Comparison of ENCODE assay signal across 10 mouse cellular contexts in the genomic region with DNA sequence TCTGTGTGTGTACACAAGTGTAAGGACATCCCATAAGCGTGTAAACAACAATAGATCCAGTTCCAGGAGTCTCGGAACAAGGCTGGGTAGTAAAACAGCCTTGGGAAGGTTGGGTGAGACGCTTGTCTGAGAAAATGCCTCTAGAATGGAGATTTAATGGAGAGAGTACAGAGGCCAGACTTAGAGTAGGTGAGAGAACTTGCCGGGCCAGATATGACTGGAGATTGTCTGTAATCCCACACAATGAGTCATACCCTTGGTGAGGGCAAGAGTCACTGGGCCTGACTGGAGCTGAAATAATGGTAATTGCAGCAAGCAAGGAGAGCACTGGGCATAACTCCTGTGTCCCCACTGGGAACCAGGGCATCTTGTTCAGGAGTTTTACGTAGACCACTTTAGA. TPM values are rescaled to one million over a fixed set of nuclear protein-coding genes. Genes with fewer than 3 reads are reported as not detected.
DNase-seq lines count a peak whose midpoint lies in the region; ATAC-seq and TF ChIP-seq lines count a peak whose summit lies in the region.
"Had no signal": no experiment of that assay in that cellular context is flagged by ENCODE, and none has a peak within 500 bp of the region (broad histone marks: within the 10 kb centered on the region; RNA-seq: fewer than 3 reads in every experiment).

No protein-coding gene starts in this region.

- peak overlapping the region; percentile 91 for H3K4me3 ChIP-seq in liver, embryonic 12.5 days
- no peak overlapping the region; the same call in 1 of the 2 replicates for H3K4me3 ChIP-seq in stomach, embryonic 14.5 days (ENCODE audit: low read depth, low read length)
- no peak overlapping the region for H3K4me3 ChIP-seq in heart, adult 2 months

- H3K9ac ChIP-seq in liver, embryonic 12.5 days: peak overlapping the region; percentile 94
- H3K9ac ChIP-seq in stomach, embryonic 14.5 days (replicated peaks; ENCODE audit: low read depth, low read length): no peak overlapping the region
- no peak overlapping the region for H3K9ac ChIP-seq in heart, adult 2 months (ENCODE audit: low read depth, low read length)

- 80% methylated on average over 5 of the region's 5 CpGs for WGBS in liver, embryonic 12.5 days (ENCODE audit: insufficient replicate concordance)
- WGBS in stomach, embryonic 14.5 days: 60% methylated on average over 5 of the region's 5 CpGs
- 80% methylated on average over 5 of the region's 5 CpGs for WGBS in heart, adult 2 months

- peak overlapping the region; percentile 94; the same call in 1 of the 2 replicates for H3K27ac ChIP-seq in liver, embryonic 12.5 days
- H3K27ac ChIP-seq in stomach, embryonic 14.5 days (ENCODE audit: low read length): no peak overlapping the region
- no peak overlapping the region for H3K27ac ChIP-seq in heart, adult 2 months

- TF ChIP-seq EP300 in heart, adult 2 months (IDR thresholded peaks at IDR 0.05; ENCODE audit: insufficient read depth, low read depth, low read length): no peak

- intact Hi-C loops in heart, adult 2 months (cut with DNase I): loop anchor here (5.0 kb wide), 3 partner anchors 34 to 81 kb away; partner anchors contain the start of gene Zfyve16

- peaks cover 26% of the 10 kb centered on the region for H3K36me3 ChIP-seq in liver, embryonic 12.5 days
- H3K36me3 ChIP-seq in stomach, embryonic 14.5 days (ENCODE audit: control insufficient read depth, insufficient read depth, low read length): no peaks in the 10 kb centered on the region
- H3K36me3 ChIP-seq in heart, adult 2 months (ENCODE audit: control insufficient read depth, insufficient read depth, low read length): no peaks in the 10 kb centered on the region

- no peaks in the 10 kb centered on the region for H3K9me3 ChIP-seq in liver, embryonic 12.5 days (replicated peaks)
- no peaks in the 10 kb centered on the region for H3K9me3 ChIP-seq in stomach, embryonic 14.5 days (ENCODE audit: control insufficient read depth, low read depth, low read length)

- H3K27me3 ChIP-seq in liver, embryonic 12.5 days (replicated peaks): no peaks in the 10 kb centered on the region
- no peaks in the 10 kb centered on the region for H3K27me3 ChIP-seq in stomach, embryonic 14.5 days (ENCODE audit: control insufficient read depth, insufficient read depth, low read length)
- no peaks in the 10 kb centered on the region for H3K27me3 ChIP-seq in heart, adult 2 months (ENCODE audit: control insufficient read depth, insufficient read depth, low read length)

- no peak for TF ChIP-seq POLR2A in heart, adult 2 months (IDR thresholded peaks at IDR 0.05; ENCODE audit: insufficient read depth, low read depth, low read length)

- no peak for TF ChIP-seq CTCF in heart, adult 2 months (IDR thresholded peaks at IDR 0.05)

- peak; percentile 64 for DNase-seq in heart, adult 11 months
- DNase-seq in heart, adult 8-10 months (ENCODE audit: low spot score): no peak
- peak; percentile 36 for DNase-seq in testis, postnatal 10 days (ENCODE audit: low spot score)
- DNase-seq in testis, postnatal 14 days (ENCODE audit: low spot score): no peak
- no peak for DNase-seq in yolk sac, embryonic 10.5 days (ENCODE audit: low spot score)
- no peak for DNase-seq in heart, adult 2 months
- DNase-seq: heart, adult 18-20 months; thymus, postnatal 25 days had no signal

- peak overlapping the region; percentile 92 for H3K4me2 ChIP-seq in liver, embryonic 12.5 days
- peak overlapping the region; percentile 89 for H3K4me2 ChIP-seq in stomach, embryonic 14.5 days (replicated peaks; ENCODE audit: low read depth, low read length)

- ATAC-seq in liver, embryonic 12.5 days: no peak
- ATAC-seq in stomach, embryonic 14.5 days (ENCODE audit: insufficient number of reproducible peaks, insufficient read depth, low FRiP score, low read depth): no peak

- H3K79me2 ChIP-seq in heart, adult 2 months (replicated peaks; ENCODE audit: control insufficient read depth, insufficient read depth, low read length): no peaks in the 10 kb centered on the region

- H3K4me1 ChIP-seq in liver, embryonic 12.5 days: peaks cover 56% of the 10 kb centered on the region
- H3K4me1 ChIP-seq in stomach, embryonic 14.5 days (ENCODE audit: control insufficient read depth, insufficient read depth, low read length): peaks cover 18% of the 10 kb centered on the region; the same call in 1 of the 2 replicates
- peaks cover 3% of the 10 kb centered on the region for H3K4me1 ChIP-seq in heart, adult 2 months (ENCODE audit: control insufficient read depth, insufficient read depth, low read length)

RNA-seq across cellular contexts. Expression of gene Serinc5, which starts 2.2 kb away (rescaled TPM):
- 10 to 100 TPM; 10.2 to 11.8 (median 11.0) TPM for total RNA-seq in heart, adult 8-10 months (2022)
- 26.7 and 27.6 TPM in 2 replicates for polyA plus RNA-seq in liver, embryonic 12.5 days (2016; fragmentation: Nextera tagmentation; extraction: Ambion mirVana)
- 22.7 and 24.0 TPM in 2 replicates for polyA plus RNA-seq in stomach, embryonic 14.5 days (2014; fragmentation: Nextera tagmentation; extraction: Ambion mirVana)
- 10 to 100 TPM; 12.0 to 12.4 TPM for total RNA-seq in heart, adult 2 months (2021)
- polyA plus RNA-seq in heart, adult 2 months (2012; rRNA removed): 10.3 and 15.3 TPM in 2 replicates

RNA-seq across cellular contexts. Expression of gene Spz1, which starts 37.1 kb away (rescaled TPM):
- total RNA-seq in heart, adult 8-10 months (2022): not detected
- not detected in 2 replicates for polyA plus RNA-seq in liver, embryonic 12.5 days (2016; fragmentation: Nextera tagmentation; extraction: Ambion mirVana)
- not detected in 2 replicates for polyA plus RNA-seq in stomach, embryonic 14.5 days (2014; fragmentation: Nextera tagmentation; extraction: Ambion mirVana)
- total RNA-seq in heart, adult 2 months (2021): not detected
- 0.23 and 0.31 TPM in 2 replicates for polyA plus RNA-seq in heart, adult 2 months (2012; rRNA removed)
- total RNA-seq: heart, adult 18-20 months had no signal

Comparison
In these comparisons a context has a peak if more than half of its experiments do, and no peak if none do; other contexts are left out.
1. DNase-seq: peak in heart, adult 11 months (single experiment) and testis, postnatal 10 days (single experiment); none in heart, adult 8-10 months (single experiment), testis, postnatal 14 days (single experiment), yolk sac, embryonic 10.5 days (single experiment) and heart, adult 2 months (0 of 2).